ENCODE assay signal across 8 mouse cellular contexts in genomic region chr1:134747236-134748174, GRCm38 (mm10).
DNase-seq lines count a peak whose midpoint lies in the region; ATAC-seq and TF ChIP-seq lines count a peak whose summit lies in the region.

No protein-coding gene starts in this region.

- WGBS in midbrain, embryonic 11.5 days = 19% methylated on average over 23 of the region's 23 CpGs
- WGBS in midbrain, embryonic 16.5 days = 20% methylated on average over 23 of the region's 23 CpGs
- WGBS in intestine, embryonic 15.5 days = 22% methylated on average over 23 of the region's 23 CpGs
- 21% methylated on average over 23 of the region's 23 CpGs for WGBS in lung, postnatal 0 days

- DNase-seq in midbrain, embryonic 11.5 days (ENCODE audit: low spot score, missing footprints) = peak; percentile 94
- DNase-seq in embryo, embryonic 9.5 days (ENCODE audit: extremely low spot score) = peak; percentile 77
- DNase-seq in lung, postnatal 0 days (ENCODE audit: low spot score) = peak; percentile 25
- DNase-seq in spleen, postnatal 10 days (ENCODE audit: low spot score in 2 of 2) = peak; percentile 81 to 89
- DNase-seq in left cerebral cortex, adult 18-20 months (ENCODE audit: low spot score in 2 of 2) = no peak
- DNase-seq in frontal cortex, postnatal 36 days (ENCODE audit: low spot score in 2 of 2) = no peak

- ATAC-seq in midbrain, embryonic 11.5 days (ENCODE audit: low FRiP score) = no peak
- no peak for ATAC-seq in midbrain, embryonic 16.5 days
- peak; percentile 46; the same call in 1 of the 2 replicates for ATAC-seq in intestine, embryonic 15.5 days
- peak; percentile 35; the same call in 1 of the 2 replicates for ATAC-seq in lung, postnatal 0 days

- H3K4me2 ChIP-seq in midbrain, embryonic 11.5 days = no peak overlapping the region; the same call in 1 of the 2 replicates
- no peak overlapping the region for H3K4me2 ChIP-seq in midbrain, embryonic 16.5 days (ENCODE audit: low read length)
- peak overlapping the region; percentile 30 for H3K4me2 ChIP-seq in intestine, embryonic 15.5 days (replicated peaks)
- no peak overlapping the region for H3K4me2 ChIP-seq in lung, postnatal 0 days (replicated peaks; ENCODE audit: low read depth, low read length)

- no peaks in the 10 kb centered on the region for H3K9me3 ChIP-seq in midbrain, embryonic 11.5 days (ENCODE audit: control insufficient read depth, low read length)
- H3K9me3 ChIP-seq in midbrain, embryonic 16.5 days (replicated peaks; ENCODE audit: control insufficient read depth, low read length, poor library complexity, severe bottlenecking) = no peaks in the 10 kb centered on the region
- no peaks in the 10 kb centered on the region for H3K9me3 ChIP-seq in intestine, embryonic 15.5 days
- H3K9me3 ChIP-seq in lung, postnatal 0 days (ENCODE audit: low read length) = no peaks in the 10 kb centered on the region

- H3K9ac ChIP-seq in midbrain, embryonic 11.5 days (ENCODE audit: low read length) = no peak overlapping the region
- no peak overlapping the region for H3K9ac ChIP-seq in midbrain, embryonic 16.5 days (ENCODE audit: low read depth, low read length)
- H3K9ac ChIP-seq in intestine, embryonic 15.5 days = no peak overlapping the region
- no peak overlapping the region for H3K9ac ChIP-seq in lung, postnatal 0 days (replicated peaks; ENCODE audit: low read depth)

- peaks cover 2% of the 10 kb centered on the region; the same call in 1 of the 2 replicates for H3K36me3 ChIP-seq in midbrain, embryonic 11.5 days (ENCODE audit: control insufficient read depth, insufficient read depth, low read length)
- no peaks in the 10 kb centered on the region for H3K36me3 ChIP-seq in midbrain, embryonic 16.5 days (ENCODE audit: control insufficient read depth, insufficient read depth, low read length)
- no peaks in the 10 kb centered on the region for H3K36me3 ChIP-seq in intestine, embryonic 15.5 days
- no peaks in the 10 kb centered on the region for H3K36me3 ChIP-seq in lung, postnatal 0 days (ENCODE audit: insufficient read depth, low read length)

- no peak for TF ChIP-seq EP300 in lung, postnatal 0 days (IDR thresholded peaks at IDR 0.05)

- no peak overlapping the region for H3K27ac ChIP-seq in midbrain, embryonic 11.5 days (ENCODE audit: low read depth, low read length)
- H3K27ac ChIP-seq in midbrain, embryonic 16.5 days (ENCODE audit: low read length) = no peak overlapping the region
- no peak overlapping the region for H3K27ac ChIP-seq in intestine, embryonic 15.5 days
- H3K27ac ChIP-seq in lung, postnatal 0 days (ENCODE audit: low read length) = no peak overlapping the region

- no peaks in the 10 kb centered on the region for H3K27me3 ChIP-seq in midbrain, embryonic 11.5 days (ENCODE audit: control insufficient read depth, insufficient read depth, low read length)
- H3K27me3 ChIP-seq in midbrain, embryonic 16.5 days (ENCODE audit: control insufficient read depth, insufficient read depth, low read depth, low read length) = no peaks in the 10 kb centered on the region
- no peaks in the 10 kb centered on the region for H3K27me3 ChIP-seq in intestine, embryonic 15.5 days (replicated peaks)
- no peaks in the 10 kb centered on the region for H3K27me3 ChIP-seq in lung, postnatal 0 days (replicated peaks; ENCODE audit: insufficient read depth, low read length)

- H3K4me1 ChIP-seq in midbrain, embryonic 11.5 days (ENCODE audit: control insufficient read depth, insufficient read depth, low read length) = no peaks in the 10 kb centered on the region
- H3K4me1 ChIP-seq in midbrain, embryonic 16.5 days (ENCODE audit: control insufficient read depth, insufficient read depth, low read length) = no peaks in the 10 kb centered on the region
- peaks cover 23% of the 10 kb centered on the region for H3K4me1 ChIP-seq in intestine, embryonic 15.5 days (replicated peaks)
- H3K4me1 ChIP-seq in lung, postnatal 0 days (ENCODE audit: insufficient read depth, low read depth, low read length) = no peaks in the 10 kb centered on the region

- no peak; the same call in 1 of the 2 replicates for TF ChIP-seq CTCF in lung, postnatal 0 days (IDR thresholded peaks at IDR 0.05)

- H3K4me3 ChIP-seq in midbrain, embryonic 11.5 days (ENCODE audit: low read depth, low read length) = no peak overlapping the region
- no peak overlapping the region for H3K4me3 ChIP-seq in midbrain, embryonic 16.5 days (ENCODE audit: low read depth, low read length)
- H3K4me3 ChIP-seq in intestine, embryonic 15.5 days (replicated peaks) = no peak overlapping the region
- H3K4me3 ChIP-seq in lung, postnatal 0 days (ENCODE audit: low read depth, low read length) = no peak overlapping the region

Comparison
In these comparisons a context has a peak if more than half of its experiments do, and no peak if none do; other contexts are left out.
1. ATAC-seq: peak in intestine, embryonic 15.5 days (single experiment) and lung, postnatal 0 days (single experiment); none in midbrain, embryonic 11.5 days (single experiment) and midbrain, embryonic 16.5 days (single experiment).
2. DNase-seq: peak in midbrain, embryonic 11.5 days (single experiment), embryo, embryonic 9.5 days (single experiment), lung, postnatal 0 days (single experiment) and spleen, postnatal 10 days (2 of 2); none in left cerebral cortex, adult 18-20 months (0 of 2) and frontal cortex, postnatal 36 days (0 of 2).